Mouse (Mus musculus): Measurements from ENCODE around the gene Rin2.

DNA sequence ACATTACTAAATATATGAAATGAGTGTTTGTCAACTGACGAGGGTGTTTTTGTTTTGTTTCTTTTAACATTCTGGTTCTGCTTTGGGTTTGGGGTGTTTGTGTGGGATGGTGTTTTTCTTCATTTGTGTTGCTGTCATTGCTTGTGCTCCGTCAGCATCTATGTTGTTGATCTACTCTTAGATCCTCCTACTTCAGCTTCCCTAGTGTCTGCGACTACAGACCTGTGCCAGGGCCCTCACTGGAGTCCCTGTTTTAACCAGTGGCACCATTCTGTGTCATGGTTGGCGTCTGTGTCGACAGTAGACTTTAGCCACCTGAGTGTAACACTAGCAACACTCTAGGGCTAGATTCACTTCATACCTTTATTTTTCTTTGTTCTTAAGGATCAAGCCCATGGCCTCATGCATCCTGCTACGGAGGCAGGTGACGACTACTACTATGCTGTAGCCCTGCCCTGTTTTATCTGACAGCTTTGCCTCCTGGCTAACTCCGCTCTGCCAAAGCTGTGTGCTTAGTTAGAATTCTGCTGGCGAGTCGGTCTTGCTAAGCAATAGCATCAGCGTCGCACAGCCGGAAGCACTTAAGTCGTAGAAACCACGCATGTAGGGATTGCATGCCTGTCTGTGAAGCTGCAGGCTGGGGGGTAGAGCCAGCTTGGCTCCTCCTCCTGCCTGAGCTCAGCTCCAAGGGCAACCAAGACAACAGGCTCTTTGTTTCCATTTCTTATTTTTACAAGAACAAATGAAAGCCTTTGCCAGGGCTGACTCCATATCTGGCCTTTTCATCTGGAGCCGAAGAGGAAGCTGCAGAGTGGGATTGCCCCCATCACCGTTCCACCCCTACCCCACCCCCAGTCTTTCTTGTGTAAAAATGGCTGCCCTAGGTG is 157.2 kb downstream of the Rin2 start:
- TF ChIP-seq CTCF (IDR thresholded peaks at IDR 0.05; ENCODE audit: low read depth) (no peak), EP300 (IDR thresholded peaks at IDR 0.05; ENCODE audit: low read depth) (peak; percentile 30; the same call in 1 of the 2 replicates)
